Mouse (Mus musculus) C2C12 (cell line): Measurements from ENCODE around the gene Bank1.

Source experiments
- CEBPB ChIP-seq: IDR thresholded peaks from one replicate; pipeline ENCODE4 v1.6.1; 2011; ENCODE audit warnings: low read depth, mild to moderate bottlenecking, control low read depth, moderate library complexity
- CTCF ChIP-seq: IDR thresholded peaks from one replicate; pipeline ENCODE4 v1.5.1; 2011; ENCODE audit not compliant: control insufficient read depth, insufficient read depth, insufficient read length
- FOSL1 ChIP-seq: IDR thresholded peaks from one replicate; pipeline ENCODE4 v1.8.0; 2011; ENCODE audit warnings: mild to moderate bottlenecking, low read length; ENCODE audit not compliant: poor library complexity, insufficient read depth, severe bottlenecking
- MAX ChIP-seq: IDR thresholded peaks from one replicate; pipeline ENCODE4 v1.6.1; 2011; ENCODE audit warnings: mild to moderate bottlenecking, control low read depth
- MYOD1 ChIP-seq: IDR thresholded peaks from one replicate; pipeline ENCODE4 v1.6.1; 2011; ENCODE audit warnings: low read depth; ENCODE audit not compliant: control insufficient read depth, insufficient read length
- MYOG ChIP-seq: IDR thresholded peaks from one replicate; pipeline ENCODE4 v1.6.1; 2011; ENCODE audit not compliant: control insufficient read depth, insufficient read length; ENCODE audit errors: extremely low read depth
- USF1 ChIP-seq: IDR thresholded peaks from one replicate; pipeline ENCODE4 v1.6.1; 2011; ENCODE audit warnings: low read depth, mild to moderate bottlenecking, control low read depth, moderate library complexity

DNA sequence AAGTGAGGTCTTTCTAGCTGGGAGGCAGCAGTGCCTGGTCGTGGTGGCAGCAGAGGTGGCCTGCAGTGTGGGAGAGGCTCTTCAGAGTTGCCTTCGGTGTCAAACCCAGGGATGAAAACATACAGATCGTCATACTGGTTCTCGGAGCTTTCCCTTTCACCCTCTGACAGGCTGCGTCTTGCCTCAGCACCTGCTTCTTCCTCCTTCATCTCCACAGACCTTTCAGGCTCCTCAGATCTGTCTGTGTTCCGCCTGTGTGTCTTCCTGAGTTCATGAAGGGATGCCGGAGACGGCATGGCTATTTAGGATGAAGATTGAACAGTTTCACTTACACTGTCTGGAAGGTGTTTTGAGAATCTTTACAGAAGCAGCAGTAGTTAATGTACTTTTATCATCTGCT lies 225.6 kb downstream of the Bank1 start:
- no peak for TF ChIP-seq CTCF
- TF ChIP-seq MAX, result no peak
- no peak for TF ChIP-seq MYOD1
- no peak for TF ChIP-seq CEBPB
- no peak for TF ChIP-seq FOSL1
- no peak for TF ChIP-seq USF1
- no peak for TF ChIP-seq MYOG
